Mouse (Mus musculus): ENCODE data around the gene Serpinb9d. TPM values are rescaled to one million over a fixed set of nuclear protein-coding genes. Genes with fewer than 3 reads are reported as not detected.
"Not testable (repeated sequence)": the region's sequence is repeated elsewhere in the genome, so short reads cannot be mapped to it uniquely, and the experiment has no call there.

The Serpinb9d gene
- total RNA-seq (2021): not detected

- intact Hi-C loops (cut with DNase I): no loop called here
- no peak for DNase-seq (ENCODE audit: extremely low spot score in 1 of 2, low spot score in 2 of 2)
These were observed at the start of gene Serpinb9d for GRCm38 (mm10) chr13:33192659-33193058. Gene Serpinb9d, plus strand, starts transcription at chr13:33192959.

- no peak for DNase-seq (ENCODE audit: extremely low spot score in 1 of 2, low spot score in 2 of 2)
These were observed 33.1 kb upstream of the Serpinb9d start, which contains the start of gene Serpinb9c for GRCm38 (mm10) chr13:33159642-33160041. Gene Serpinb9c, minus strand, starts transcription at chr13:33159742.

GRCm38 (mm10) chr13:33190486-33190885 lies 2.3 kb upstream of the Serpinb9d start:
- DNase-seq (ENCODE audit: extremely low spot score in 1 of 2, low spot score in 2 of 2); intact Hi-C loops (cut with DNase I): not testable (repeated sequence)

More at GRCm38 (mm10) chr13:33159642-33160041, 33.1 kb upstream of the Serpinb9d start, which contains the start of gene Serpinb9c:
- intact Hi-C loops (cut with DNase I): no loop called here

- no peak for DNase-seq (ENCODE audit: extremely low spot score in 1 of 2, low spot score in 2 of 2)
- intact Hi-C loops (cut with DNase I): no loop called here
These were observed 7.0 kb downstream of the Serpinb9d start for GRCm38 (mm10) chr13:33199740-33200139.

GRCm38 (mm10) chr13:33249312-33249711 lies 56.6 kb downstream of the Serpinb9d start, which contains the start of gene Serpinb9e:
Gene Serpinb9e, plus strand, starts transcription at chr13:33249612.
- DNase-seq (ENCODE audit: extremely low spot score in 1 of 2, low spot score in 2 of 2); intact Hi-C loops (cut with DNase I): not testable (repeated sequence)

Other genes with a start within 250 kb of the Serpinb9d start
- 1 to 10 TPM; 1.6 to 2.5 TPM for gene Serpinb6b, start 227.8 kb upstream of the Serpinb9d start, total RNA-seq (2021)
- 1 to 10 TPM; 3.0 to 3.4 TPM for gene Serpinb9, start 189.7 kb upstream of the Serpinb9d start, total RNA-seq (2021)
- not detected for gene Serpinb9b, start 165.5 kb upstream of the Serpinb9d start, total RNA-seq (2021)
- 1 to 10 TPM in 1 of 2 experiments, under 1 TPM in 1; 0.79 to 1.1 TPM for gene Serpinb1b, start 114.4 kb upstream of the Serpinb9d start, total RNA-seq (2021)
- gene Serpinb9c, start 33.2 kb upstream of the Serpinb9d start, total RNA-seq (2021): not detected
- not detected for gene Serpinb9e, start 56.7 kb downstream of the Serpinb9d start, total RNA-seq (2021)
- gene Serpinb9f, start 131.1 kb downstream of the Serpinb9d start, total RNA-seq (2021): not detected
- not detected for gene Gm11397, start 202.8 kb downstream of the Serpinb9d start, total RNA-seq (2021)

Data from left cerebral cortex, postnatal 10 days (tissue).